Mouse (Mus musculus): Measurements from ENCODE around the gene Gosr1.

DNA sequence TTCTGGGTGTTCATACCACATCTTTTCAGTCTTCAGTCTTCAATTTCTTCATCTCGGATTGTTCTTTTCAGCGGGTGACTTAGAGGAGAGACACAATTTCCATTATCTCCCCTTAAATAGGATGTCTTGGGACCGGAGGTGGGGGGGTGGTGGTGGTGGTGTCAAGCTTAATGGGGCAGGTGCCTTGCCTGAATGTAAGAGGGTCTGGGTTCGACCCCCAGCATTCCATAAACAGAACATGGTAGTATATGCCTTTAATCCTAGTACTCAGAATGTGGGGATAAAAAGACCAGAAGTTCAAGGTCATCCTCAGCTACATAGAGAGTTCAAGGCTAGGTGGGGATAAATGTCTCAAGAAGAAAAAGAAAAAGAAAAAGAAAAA, 353 bp upstream of the Gosr1 start:
- TF ChIP-seq CTCF (IDR thresholded peaks at IDR 0.05; ENCODE audit: low read depth) (no peak), EP300 (IDR thresholded peaks at IDR 0.05; ENCODE audit: low read depth) (no peak)
